Mouse (Mus musculus) G1E (cell line): ENCODE measurements around the gene Thap4.

Experiments used
- CTCF ChIP-seq: IDR thresholded peaks from 2 replicates; pipeline ENCODE4 v1.5.1; 2012; ENCODE audit warnings: low read depth, low read length, inconsistent platforms, mixed read lengths
- GATA1 ChIP-seq: IDR thresholded peaks from 2 replicates; pipeline ENCODE4 v1.6.1; 2012; ENCODE audit warnings: borderline replicate concordance, low read length, inconsistent platforms, mixed read lengths
- TAL1 ChIP-seq: conservative IDR thresholded peaks from 2 replicates; pipeline ENCODE4 v1.6.1; 2012; ENCODE audit warnings: low read depth, low read length, inconsistent platforms, mixed read lengths

GRCm38 (mm10) chr1:93776686-93777085 lies 22.0 kb upstream of the Thap4 start:
- TF ChIP-seq CTCF: no peak
- no peak for TF ChIP-seq GATA1
- no peak for TF ChIP-seq TAL1
